28 mouse cellular contexts compared by ENCODE assay signal in genomic region chr16:62915530-62915929, GRCm38 (mm10).
DNase-seq lines count a peak whose midpoint lies in the region; ATAC-seq and TF ChIP-seq lines count a peak whose summit lies in the region.
"Had no signal": no experiment of that assay in that cellular context is flagged by ENCODE, and none has a peak within 500 bp of the region (broad histone marks: within the 10 kb centered on the region; RNA-seq: fewer than 3 reads in every experiment).

No protein-coding gene starts in this region.

- no peak for TF ChIP-seq EP300 in liver, postnatal 0 days (IDR thresholded peaks at IDR 0.05; ENCODE audit: low read depth)

- H3K9ac ChIP-seq in liver, postnatal 0 days (replicated peaks): no peak overlapping the region
- H3K9ac ChIP-seq in hindbrain, embryonic 13.5 days: no peak overlapping the region
- H3K9ac ChIP-seq in kidney, embryonic 15.5 days: no peak overlapping the region
- H3K9ac ChIP-seq: embryonic facial prominence, embryonic 12.5 days; forebrain, embryonic 12.5 days; forebrain, postnatal 0 days had no signal

- H3K4me2 ChIP-seq in liver, postnatal 0 days (ENCODE audit: low read depth, low read length): no peak overlapping the region
- no peak overlapping the region for H3K4me2 ChIP-seq in hindbrain, embryonic 13.5 days
- no peak overlapping the region for H3K4me2 ChIP-seq in kidney, embryonic 15.5 days
- H3K4me2 ChIP-seq: embryonic facial prominence, embryonic 12.5 days; forebrain, embryonic 12.5 days had no signal

- no peaks in the 10 kb centered on the region for H3K27me3 ChIP-seq in liver, postnatal 0 days (ENCODE audit: insufficient read depth, low read length)
- H3K27me3 ChIP-seq in hindbrain, embryonic 13.5 days: no peaks in the 10 kb centered on the region
- H3K27me3 ChIP-seq in kidney, embryonic 15.5 days: no peaks in the 10 kb centered on the region
- H3K27me3 ChIP-seq: CH12.LX; embryonic facial prominence, embryonic 12.5 days; forebrain, embryonic 12.5 days; Patski had no signal

- H3K9me3 ChIP-seq in liver, postnatal 0 days (ENCODE audit: low read length): no peaks in the 10 kb centered on the region
- H3K9me3 ChIP-seq in hindbrain, embryonic 13.5 days: no peaks in the 10 kb centered on the region
- H3K9me3 ChIP-seq in kidney, embryonic 15.5 days (replicated peaks): no peaks in the 10 kb centered on the region
- H3K9me3 ChIP-seq: embryonic facial prominence, embryonic 12.5 days; forebrain, embryonic 10.5 days; forebrain, embryonic 12.5 days; G1E had no signal

- no peak overlapping the region for H3K27ac ChIP-seq in liver, postnatal 0 days (ENCODE audit: low read depth)
- no peak overlapping the region for H3K27ac ChIP-seq in hindbrain, embryonic 13.5 days
- H3K27ac ChIP-seq in kidney, embryonic 15.5 days: no peak overlapping the region
- H3K27ac ChIP-seq: embryonic facial prominence, embryonic 12.5 days; forebrain, embryonic 10.5 days; forebrain, embryonic 12.5 days had no signal

- WGBS in liver, postnatal 0 days (ENCODE audit: insufficient replicate concordance): 66% methylated on average over 5 of the region's 5 CpGs
- WGBS in hindbrain, embryonic 13.5 days: 92% methylated on average over 5 of the region's 5 CpGs
- WGBS in kidney, embryonic 15.5 days: 80% methylated on average over 5 of the region's 5 CpGs

- no peaks in the 10 kb centered on the region for H3K4me1 ChIP-seq in liver, postnatal 0 days (ENCODE audit: insufficient read depth)
- no peaks in the 10 kb centered on the region for H3K4me1 ChIP-seq in hindbrain, embryonic 13.5 days (replicated peaks)
- no peaks in the 10 kb centered on the region for H3K4me1 ChIP-seq in kidney, embryonic 15.5 days
- H3K4me1 ChIP-seq: embryonic facial prominence, embryonic 12.5 days; forebrain, embryonic 10.5 days; forebrain, embryonic 12.5 days had no signal

- no peak overlapping the region for H3K4me3 ChIP-seq in liver, postnatal 0 days (ENCODE audit: low read depth, low read length)
- H3K4me3 ChIP-seq in hindbrain, embryonic 13.5 days: no peak overlapping the region
- no peak overlapping the region for H3K4me3 ChIP-seq in kidney, embryonic 15.5 days (replicated peaks)
- H3K4me3 ChIP-seq: embryonic facial prominence, embryonic 12.5 days; forebrain, embryonic 10.5 days; forebrain, embryonic 12.5 days had no signal

- no peak for TF ChIP-seq CTCF in liver, postnatal 0 days (IDR thresholded peaks at IDR 0.05; ENCODE audit: low read depth)

- no peaks in the 10 kb centered on the region for H3K36me3 ChIP-seq in liver, postnatal 0 days (replicated peaks; ENCODE audit: insufficient read depth, low read length)
- H3K36me3 ChIP-seq in hindbrain, embryonic 13.5 days: no peaks in the 10 kb centered on the region
- no peaks in the 10 kb centered on the region for H3K36me3 ChIP-seq in kidney, embryonic 15.5 days
- H3K36me3 ChIP-seq: embryonic facial prominence, embryonic 12.5 days; forebrain, embryonic 10.5 days; forebrain, embryonic 12.5 days had no signal

- no peak for DNase-seq in liver, postnatal 0 days
- DNase-seq in liver: no peak
- DNase-seq in gonadal fat pad, adult 2 months (ENCODE audit: low read depth): peak; percentile 64
- DNase-seq in right cerebral cortex, postnatal 25 days: no peak
- DNase-seq: adrenal gland, adult 2 months; adrenal gland, postnatal 10 days; adrenal gland, postnatal 25 days; B cell, adult 2 months; cerebellum, adult 11 months; cerebellum, adult 18-20 months; cerebellum, adult 8-10 months; cerebellum, adult 9-11 months; cerebellum, postnatal 14 days; cerebellum, postnatal 36 days; embryo, embryonic 11 days; forebrain, postnatal 0 days had no signal

- ATAC-seq in liver, postnatal 0 days: peak; percentile 54
- ATAC-seq in megakaryocyte, adult 5-6 weeks (ENCODE audit: poor library complexity, severe bottlenecking): peak; percentile 74
- no peak for ATAC-seq in hindbrain, embryonic 13.5 days (ENCODE audit: low FRiP score)
- no peak for ATAC-seq in kidney, embryonic 15.5 days (replicated peaks; ENCODE audit: low FRiP score)
- ATAC-seq: activated CD4-positive, CD25-positive, alpha-beta regulatory T cell, adult 4 months; CD4-positive, CD25-positive, alpha-beta regulatory T cell, adult 4 months; forebrain, embryonic 14.5 days; forebrain, postnatal 0 days; Patski had no signal

Comparison
In these comparisons a context has a peak if more than half of its experiments do, and no peak if none do; other contexts are left out.
1. ATAC-seq: peak in liver, postnatal 0 days (single experiment) and megakaryocyte, adult 5-6 weeks (single experiment); none in hindbrain, embryonic 13.5 days (single experiment) and kidney, embryonic 15.5 days (single experiment).